Mouse (Mus musculus) bone marrow, adult 2 months (tissue): ENCODE data around the gene Gm19935.

Experiments used
- CTCF ChIP-seq: fragments of 200-500 bp; IDR thresholded peaks from 2 replicates; pipeline ENCODE4 v1.5.1; 2011; ENCODE audit warnings: low read length, control low read depth; ENCODE audit not compliant: control insufficient read depth, insufficient read depth
- POLR2A ChIP-seq: fragments of 200-500 bp; IDR thresholded peaks from 2 replicates; pipeline ENCODE4 v1.6.1; 2011; ENCODE audit warnings: low read depth, mild to moderate bottlenecking, control low read depth, low read length, borderline replicate concordance; ENCODE audit not compliant: control insufficient read depth

GRCm38 (mm10) chr8:90853971-90854670, 36.9 kb upstream of the Gm19935 start:
- TF ChIP-seq CTCF (no peak), POLR2A (no peak)
